Mouse (Mus musculus) frontal cortex, postnatal 36 days (tissue): ENCODE results near the gene Hspb7.

Source experiments
- DNase-seq, 2 experiments: peaks; one replicate each; pipeline ENCODE4 v3.0.0; 2022; ENCODE audit warnings: low spot score in 2 of 2

Hspb7 gene

DNA sequence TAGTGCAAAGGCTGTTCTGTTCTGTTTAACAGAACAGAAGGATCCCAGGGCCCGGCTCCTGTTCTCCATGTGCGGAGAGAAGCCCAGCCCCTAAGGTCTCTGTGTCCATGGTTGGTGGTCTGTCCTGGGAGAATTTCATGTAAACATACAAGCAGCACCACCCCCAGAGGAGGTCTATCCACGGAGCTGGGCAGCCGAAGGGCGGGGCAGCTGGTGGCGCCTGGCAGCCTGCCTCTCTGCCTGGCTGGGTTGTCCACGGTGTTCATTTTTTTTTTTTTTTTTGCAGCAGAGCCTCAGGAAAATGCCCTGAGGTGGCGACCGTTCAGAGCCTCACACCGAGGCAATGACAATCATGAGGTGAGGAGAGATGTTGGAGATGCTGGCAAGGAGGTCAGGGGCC lies 48.0 kb downstream of the Hspb7 start:
- no peak for DNase-seq

DNA sequence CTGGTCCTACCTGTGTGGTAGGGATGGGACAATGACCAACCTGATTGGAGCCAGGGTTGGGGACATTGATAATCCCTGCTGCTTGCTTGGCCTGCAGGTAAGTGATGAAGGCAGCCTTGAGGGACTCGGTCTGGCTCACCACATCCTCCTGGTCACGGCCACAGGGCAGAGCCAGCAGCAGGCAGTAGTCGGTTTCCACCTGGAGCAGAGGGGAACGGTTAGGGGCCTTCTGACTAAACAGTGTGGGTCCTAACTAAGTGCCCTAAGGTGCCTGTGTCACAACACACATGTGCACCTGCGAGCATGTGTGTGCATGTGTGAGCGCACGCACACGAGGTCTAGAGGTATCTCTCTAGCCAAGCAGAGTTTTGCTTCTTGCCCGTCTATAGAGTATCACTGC lies 48.8 kb downstream of the Hspb7 start:
- DNase-seq: no peak

DNA sequence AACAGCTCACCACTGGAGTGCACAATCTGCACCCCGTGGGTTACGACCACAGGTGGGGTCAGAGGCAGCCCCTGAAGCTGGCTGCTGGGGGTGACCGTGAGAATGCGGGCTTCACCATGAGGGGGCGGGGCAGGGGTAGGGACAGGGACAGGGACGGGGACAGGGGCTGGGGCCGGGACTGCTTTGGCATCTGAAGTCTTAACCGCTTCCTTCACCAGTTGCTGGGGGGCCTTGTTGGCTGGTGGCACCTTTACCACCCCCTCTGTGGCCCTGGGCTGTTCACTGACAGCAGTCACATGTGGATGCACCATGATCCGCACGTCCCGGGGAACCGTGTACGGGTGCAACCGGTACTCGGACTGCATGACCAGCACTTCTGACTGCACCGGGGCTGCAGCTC lies 50.9 kb downstream of the Hspb7 start:
- no peak for DNase-seq

DNA sequence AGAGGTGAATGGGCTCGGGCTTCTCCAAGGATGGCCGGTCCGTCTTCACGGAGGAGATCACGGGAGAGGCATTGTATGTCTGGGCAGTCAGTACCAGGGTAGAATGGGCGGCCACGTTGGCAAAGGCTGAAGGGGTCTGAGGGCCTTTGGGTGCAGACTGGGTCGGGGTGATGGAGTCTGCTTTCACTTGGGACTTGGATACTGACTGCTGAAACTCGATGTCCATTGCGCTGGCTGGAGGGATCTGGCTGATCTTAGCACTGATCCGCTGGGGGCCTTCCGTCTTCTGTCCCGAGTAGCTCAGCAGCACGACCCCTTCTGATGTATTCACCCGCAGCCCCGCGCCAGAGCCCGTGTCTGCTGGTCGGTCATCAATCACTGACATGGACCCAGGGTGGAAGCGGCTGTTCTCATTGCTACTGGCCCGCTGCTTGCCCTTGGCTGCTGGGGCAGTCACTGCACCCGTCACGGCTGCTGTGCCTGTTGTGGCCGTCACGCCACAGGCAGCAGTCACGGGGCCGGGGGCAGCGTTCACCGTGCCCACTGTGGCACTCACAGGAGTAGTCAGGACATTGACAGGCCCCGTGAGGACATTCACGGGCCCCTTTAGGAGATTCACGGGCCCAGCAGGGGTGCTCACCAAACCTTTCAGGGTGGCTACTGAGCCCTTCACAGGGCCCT lies 52.2 kb downstream of the Hspb7 start:
- DNase-seq: no peak

DNA sequence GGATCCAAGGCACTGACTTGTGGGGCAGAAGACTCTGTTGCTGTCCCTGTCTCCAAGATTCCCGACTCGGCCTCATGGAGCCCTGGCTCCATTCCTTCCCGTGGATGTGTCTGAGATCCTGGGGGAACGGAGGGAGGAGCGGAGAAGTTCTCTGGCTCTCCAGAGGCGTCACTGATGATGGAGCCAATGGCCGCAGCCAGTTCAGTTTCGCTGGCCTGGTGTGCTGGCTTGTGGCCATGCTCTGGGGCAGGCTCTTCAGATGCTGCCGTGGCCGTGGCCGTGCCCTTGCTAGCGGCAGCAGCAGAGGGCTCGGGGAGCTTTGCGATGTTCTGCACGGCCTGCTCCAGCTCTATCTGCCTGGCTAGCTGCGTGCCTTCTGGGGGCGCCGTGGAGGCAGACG lies 53.9 kb downstream of the Hspb7 start:
- no peak for DNase-seq
